Mouse (Mus musculus) heart, postnatal 0 days (tissue): ENCODE measurements around the gene Nup88. TPM values are rescaled to one million over a fixed set of nuclear protein-coding genes. Genes with fewer than 3 reads are reported as not detected.

Experiments used
- ATAC-seq: fragments of 200-750 bp; cut with Nextera tagmentation; 2 replicates; pipeline ENCODE4 v1.8.0; 2017; ENCODE audit warnings: low read depth, moderate number of reproducible peaks, moderate library complexity; ENCODE audit not compliant: insufficient read depth
- DNase-seq: peaks from one replicate; pipeline ENCODE4 v3.0.0-alpha.2; 2016; ENCODE audit warnings: low spot score
- H3K27ac ChIP-seq: fragments of 300-500 bp; sonication (generic); 2 replicates; pipeline ENCODE4 v1.5.1; 2014; ENCODE audit warnings: low read depth, mild to moderate bottlenecking
- H3K27me3 ChIP-seq: fragments of 300-500 bp; sonication (generic); 2 replicates; pipeline ENCODE4 v1.6.1; 2014; ENCODE audit warnings: low read length, mixed read lengths; ENCODE audit not compliant: control insufficient read depth, insufficient read depth
- H3K36me3 ChIP-seq: fragments of 300-500 bp; sonication (generic); replicated peaks from 2 replicates; pipeline ENCODE4 v1.6.1; 2014; ENCODE audit warnings: low read length, mixed read lengths; ENCODE audit not compliant: control insufficient read depth, insufficient read depth
- H3K4me1 ChIP-seq: fragments of 300-500 bp; sonication (generic); 2 replicates; pipeline ENCODE4 v1.6.1; 2014; ENCODE audit warnings: antibody characterized with exemption; ENCODE audit not compliant: control insufficient read depth, insufficient read depth
- H3K4me2 ChIP-seq: fragments of 300-500 bp; sonication (generic); 2 replicates; pipeline ENCODE4 v1.6.1; 2014; ENCODE audit warnings: low read depth, mild to moderate bottlenecking, low read length, moderate library complexity
- H3K4me3 ChIP-seq: fragments of 300-500 bp; sonication (generic); 2 replicates; pipeline ENCODE4 v1.5.1; 2014; ENCODE audit warnings: low read depth, low read length
- H3K9ac ChIP-seq: fragments of 300-500 bp; sonication (generic); replicated peaks from 2 replicates; pipeline ENCODE4 v1.6.1; 2014; ENCODE audit warnings: low read depth, low read length, mixed read lengths
- H3K9me3 ChIP-seq: fragments of 300-500 bp; sonication (generic); replicated peaks from 2 replicates; pipeline ENCODE4 v1.6.1; 2016; ENCODE audit warnings: low read length; ENCODE audit not compliant: control insufficient read depth
- CTCF ChIP-seq: IDR thresholded peaks from 2 replicates; pipeline ENCODE4 v1.5.1; 2016; ENCODE audit warnings: antibody characterized with exemption, control low read depth, low read depth
- EP300 ChIP-seq: IDR thresholded peaks from 2 replicates; pipeline ENCODE4 v1.6.1; 2016; ENCODE audit warnings: antibody characterized with exemption, low read depth
- WGBS: fragments of 180-500 bp; shearing (Covaris S2); extraction: QIAGEN DNeasy Blood & Tissue Kit; methylation state at CpG from one replicate; pipeline ENCODE4 v1.1.7; 2014; 5-methylcytosine and 5-hydroxymethylcytosine counted together
- polyA plus RNA-seq: library from polyadenylated mRNA; unstranded; fragments of >200 nt; fragmentation: Nextera tagmentation; extraction: Ambion mirVana; gene quantifications from 2 replicates; pipeline ENCODE4 v1.2.1, GENCODE M21; 2015
- total RNA-seq: library from RNA; depleted of rRNA; stranded (reverse); fragments of >200 nt; gene quantifications from 2 replicates; pipeline ENCODE4 v1.2.3, GENCODE M21; 2014; ENCODE audit warnings: low replicate concordance

Gene Nup88
- total and polyA plus RNA-seq, 2 experiments from 2014 or later, result 66.8 to 88.4 TPM

DNA sequence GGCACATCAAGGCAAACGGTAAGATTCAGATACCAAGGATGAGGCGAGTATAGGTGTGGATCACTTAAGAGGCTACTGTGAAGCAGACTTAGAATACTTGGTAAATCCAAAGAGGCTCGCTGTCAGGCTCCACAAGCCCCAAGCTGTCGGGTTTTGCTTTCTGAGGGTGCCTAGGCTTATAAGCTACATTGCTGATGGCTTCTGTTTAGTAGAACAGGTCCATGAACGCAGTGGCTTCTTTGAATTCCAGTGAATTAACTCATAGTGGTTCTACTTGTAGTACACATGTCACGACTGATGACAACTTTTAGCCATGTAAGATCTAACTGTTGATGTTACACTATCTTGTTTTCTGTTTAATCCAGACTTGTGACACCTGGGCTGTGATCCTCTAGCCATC, 7.5 kb upstream of the Nup88 start:
- DNase-seq, result no peak
- peaks cover 84% of the 10 kb centered on the region for H3K36me3 ChIP-seq
- no peak overlapping the region for H3K4me3 ChIP-seq
- ATAC-seq, result no peak
- no peak overlapping the region for H3K27ac ChIP-seq
- TF ChIP-seq CTCF (no peak), EP300 (no peak)
- no peaks in the 10 kb centered on the region for H3K27me3 ChIP-seq
- no peaks in the 10 kb centered on the region for H3K9me3 ChIP-seq
- H3K4me1 ChIP-seq, result peaks cover 8% of the 10 kb centered on the region; the same call in 1 of the 2 replicates
- no peak overlapping the region for H3K4me2 ChIP-seq
- 84% methylated on average over 6 of the region's 6 CpGs for WGBS
- no peak overlapping the region for H3K9ac ChIP-seq

- 0 out of 2 replicates have a peak, but pooled peaks cover 4% of the 10 kb centered on the region for H3K4me1 ChIP-seq
- no peak overlapping the region for H3K27ac ChIP-seq
- ATAC-seq (no peak), DNase-seq (no peak)
- TF ChIP-seq EP300 (no peak), CTCF (no peak)
- no peaks in the 10 kb centered on the region for H3K9me3 ChIP-seq
- H3K4me2 ChIP-seq, result no peak overlapping the region
- no peak overlapping the region for H3K4me3 ChIP-seq
- peaks cover 73% of the 10 kb centered on the region for H3K36me3 ChIP-seq
- no peaks in the 10 kb centered on the region for H3K27me3 ChIP-seq
- no peak overlapping the region for H3K9ac ChIP-seq
- WGBS, result 56% methylated on average over 2 of the region's 2 CpGs
These were observed 5.4 kb upstream of the Nup88 start for GRCm38 (mm10) chr11:70975193-70975592.

DNA sequence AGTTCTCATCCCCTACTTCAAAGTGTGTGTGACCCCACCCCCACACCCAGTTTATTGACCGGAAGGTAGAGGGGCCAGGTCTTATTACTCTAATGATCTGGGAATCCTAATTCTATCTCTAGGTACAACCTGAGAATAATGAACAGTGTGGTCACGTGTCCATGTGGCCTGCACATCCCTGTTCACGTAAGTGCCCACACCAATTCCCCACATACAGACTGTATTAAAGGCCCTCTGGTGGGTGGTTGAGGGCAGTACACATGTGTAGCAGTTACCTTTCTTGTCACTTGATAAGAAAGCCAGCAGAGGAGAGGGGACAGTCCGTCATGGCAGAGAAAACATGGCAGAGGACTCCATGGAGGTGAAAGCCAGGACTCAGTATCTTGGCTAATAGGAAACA, 4.2 kb upstream of the Nup88 start:
- Histone ChIP-seq H3K4me2 (no peak overlapping the region), H3K36me3 (peaks cover 60% of the 10 kb centered on the region)

GRCm38 (mm10) chr11:70972586-70972985, 2.8 kb upstream of the Nup88 start:
- ATAC-seq (no peak), DNase-seq (no peak)
- no peak overlapping the region for H3K9ac ChIP-seq
- no peak for TF ChIP-seq EP300
- TF ChIP-seq CTCF, result no peak
- H3K27ac ChIP-seq, result no peak overlapping the region
- H3K9me3 ChIP-seq, result no peaks in the 10 kb centered on the region
- H3K36me3 ChIP-seq, result peaks cover 49% of the 10 kb centered on the region
- 66% methylated on average over 1 of the region's 1 CpGs for WGBS
- no peak overlapping the region for H3K4me2 ChIP-seq
- H3K4me1 ChIP-seq, result peaks cover 9% of the 10 kb centered on the region
- no peak overlapping the region for H3K4me3 ChIP-seq
- no peaks in the 10 kb centered on the region for H3K27me3 ChIP-seq

More for the DNA sequence above, 4.2 kb upstream of the Nup88 start:
- no peak overlapping the region for H3K4me3 ChIP-seq
- DNase-seq, result no peak
- H3K27me3 ChIP-seq, result no peaks in the 10 kb centered on the region
- 0 out of 2 replicates have a peak, but pooled peaks cover 4% of the 10 kb centered on the region for H3K4me1 ChIP-seq
- no peak overlapping the region for H3K27ac ChIP-seq
- TF ChIP-seq CTCF (peak; percentile 25), EP300 (no peak)
- ATAC-seq, result no peak
- 68% methylated on average over 4 of the region's 4 CpGs for WGBS
- no peaks in the 10 kb centered on the region for H3K9me3 ChIP-seq
- no peak overlapping the region for H3K9ac ChIP-seq

DNA sequence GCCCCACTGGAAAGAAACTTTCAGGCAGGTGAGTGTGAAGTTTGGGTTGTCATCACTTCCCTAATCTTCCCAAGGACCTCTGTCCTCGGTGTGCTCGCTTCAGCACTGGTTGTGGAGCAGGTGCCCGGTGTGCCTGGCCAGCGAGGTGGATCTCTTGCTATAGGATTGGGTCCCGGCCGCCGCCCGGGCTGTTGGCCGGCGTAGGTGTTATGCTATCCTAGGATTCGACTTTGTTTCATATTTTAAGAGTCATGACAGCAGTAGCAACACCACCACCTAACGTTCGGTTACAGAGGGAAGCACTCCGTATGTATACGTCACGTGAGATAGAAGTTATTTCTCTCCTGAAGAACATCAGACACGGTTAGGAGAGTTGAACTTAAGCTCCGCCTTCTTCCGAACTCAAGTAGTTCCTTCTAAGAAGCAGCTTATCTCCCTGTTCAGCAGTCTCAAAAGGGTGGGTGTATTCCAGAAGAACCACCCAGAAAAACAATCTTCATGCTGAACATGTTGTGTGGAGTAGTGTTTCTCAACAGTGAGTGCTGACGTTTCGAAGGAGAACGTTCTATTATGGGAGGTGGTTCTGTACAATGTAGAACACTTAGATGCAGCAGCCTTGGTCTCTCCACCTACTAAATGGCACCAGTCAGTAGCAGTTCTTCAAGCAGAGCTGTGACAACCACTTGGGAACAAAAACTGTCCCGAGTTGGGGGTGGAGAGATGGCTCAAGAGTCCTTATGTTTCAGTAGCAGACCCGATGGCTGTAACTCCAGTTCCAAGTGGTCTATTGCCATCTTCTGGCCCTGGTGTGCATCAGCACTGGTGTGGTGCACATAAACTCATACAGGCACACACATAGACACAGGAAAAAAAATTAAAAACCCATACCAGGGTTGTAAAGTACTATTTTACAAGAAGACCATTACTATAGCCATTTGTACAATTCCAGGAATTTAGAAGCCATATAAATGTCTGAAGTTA, 1.1 kb upstream of the Nup88 start:
- H3K27ac ChIP-seq, result peak overlapping the region; percentile 73
- peak; percentile 6; the same call in 1 of the 2 replicates for ATAC-seq
- TF ChIP-seq CTCF, result no peak
- TF ChIP-seq EP300, result no peak; the same call in 1 of the 2 replicates
- DNase-seq, result peak; percentile 39
- no peaks in the 10 kb centered on the region for H3K9me3 ChIP-seq
- H3K36me3 ChIP-seq, result peaks cover 41% of the 10 kb centered on the region
- H3K27me3 ChIP-seq, result no peaks in the 10 kb centered on the region
- peak overlapping the region; percentile 94 for H3K4me2 ChIP-seq
- peak overlapping the region; percentile 76 for H3K4me3 ChIP-seq
- H3K4me1 ChIP-seq, result peaks cover 9% of the 10 kb centered on the region
- peak overlapping the region; percentile 66 for H3K9ac ChIP-seq
- WGBS, result 14% methylated on average over 24 of the region's 24 CpGs
